Mouse (Mus musculus) C2C12 (cell line): ENCODE data around the gene Rims4. TPM values are rescaled to one million over a fixed set of nuclear protein-coding genes. Genes with fewer than 3 reads are reported as not detected.

ENCODE experiments used
- H3K27me3 ChIP-seq: one replicate; pipeline ENCODE4 v1.6.1; 2011; ENCODE audit not compliant: control insufficient read depth, insufficient read depth, insufficient read length
- H3K36me3 ChIP-seq: one replicate; pipeline ENCODE4 v1.6.1; 2011; ENCODE audit not compliant: control insufficient read depth, insufficient read depth
- H3K4me3 ChIP-seq: one replicate; pipeline ENCODE4 v1.5.1; 2011; ENCODE audit warnings: mild to moderate bottlenecking, control low read depth; ENCODE audit not compliant: poor library complexity, insufficient read depth, severe bottlenecking
- H3K79me2 ChIP-seq: one replicate; pipeline ENCODE4 v1.6.1; 2011; ENCODE audit not compliant: control insufficient read depth, insufficient read depth
- H3K79me3 ChIP-seq: one replicate; pipeline ENCODE4 v1.6.1; 2011; ENCODE audit warnings: low read depth, control low read depth
- H3ac ChIP-seq: one replicate; pipeline ENCODE3; 2011; ENCODE audit warnings: low read depth; ENCODE audit not compliant: control insufficient read depth, insufficient read length
- CEBPB ChIP-seq: IDR thresholded peaks from one replicate; pipeline ENCODE4 v1.6.1; 2011; ENCODE audit warnings: low read depth, mild to moderate bottlenecking, control low read depth, moderate library complexity
- CTCF ChIP-seq: IDR thresholded peaks from one replicate; pipeline ENCODE4 v1.5.1; 2011; ENCODE audit not compliant: control insufficient read depth, insufficient read depth, insufficient read length
- FOSL1 ChIP-seq: IDR thresholded peaks from one replicate; pipeline ENCODE4 v1.8.0; 2011; ENCODE audit warnings: mild to moderate bottlenecking, low read length; ENCODE audit not compliant: poor library complexity, insufficient read depth, severe bottlenecking
- MAX ChIP-seq: IDR thresholded peaks from one replicate; pipeline ENCODE4 v1.6.1; 2011; ENCODE audit warnings: mild to moderate bottlenecking, control low read depth
- MYOD1 ChIP-seq: IDR thresholded peaks from one replicate; pipeline ENCODE4 v1.6.1; 2011; ENCODE audit warnings: low read depth; ENCODE audit not compliant: control insufficient read depth, insufficient read length
- MYOG ChIP-seq: IDR thresholded peaks from one replicate; pipeline ENCODE4 v1.6.1; 2011; ENCODE audit not compliant: control insufficient read depth, insufficient read length; ENCODE audit errors: extremely low read depth
- USF1 ChIP-seq: IDR thresholded peaks from one replicate; pipeline ENCODE4 v1.6.1; 2011; ENCODE audit warnings: low read depth, mild to moderate bottlenecking, control low read depth, moderate library complexity
- polyA plus RNA-seq: library from polyadenylated mRNA; unstranded; fragments of >200 nt; fragmentation: generic; extraction: Trizol; gene quantifications from one replicate; pipeline ENCODE4 v1.2.1, GENCODE M21; 2012; ENCODE audit warnings: missing spikeins

Rims4 gene
- polyA plus RNA-seq, 1 experiment = not detected

DNA sequence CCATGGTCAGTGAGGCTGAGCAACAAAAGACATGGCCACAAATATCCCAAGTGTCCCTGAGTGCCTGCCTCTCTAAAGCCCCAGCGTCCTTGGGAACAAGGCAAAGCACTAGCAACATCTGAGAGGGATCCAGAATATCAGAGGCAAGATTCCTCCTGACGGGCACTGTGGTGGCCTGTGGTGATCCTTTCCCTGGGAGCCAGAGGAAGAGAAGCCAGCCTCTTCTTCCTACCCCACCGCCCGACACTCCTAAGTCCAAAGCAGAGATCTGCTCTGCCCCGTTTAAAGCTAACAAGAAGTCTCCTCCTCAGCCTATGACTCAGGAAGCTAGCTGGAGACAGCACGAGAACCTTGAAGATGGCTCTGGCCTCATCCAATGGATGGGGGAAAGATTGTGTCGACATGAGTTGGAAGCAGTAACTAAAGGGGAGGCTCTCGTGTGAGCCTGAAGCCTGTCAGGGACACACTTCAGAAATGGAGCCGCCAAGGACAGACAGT is 3.1 kb downstream of the Rims4 start:
- H3K27me3 ChIP-seq = peaks cover 93% of the 10 kb centered on the region

DNA sequence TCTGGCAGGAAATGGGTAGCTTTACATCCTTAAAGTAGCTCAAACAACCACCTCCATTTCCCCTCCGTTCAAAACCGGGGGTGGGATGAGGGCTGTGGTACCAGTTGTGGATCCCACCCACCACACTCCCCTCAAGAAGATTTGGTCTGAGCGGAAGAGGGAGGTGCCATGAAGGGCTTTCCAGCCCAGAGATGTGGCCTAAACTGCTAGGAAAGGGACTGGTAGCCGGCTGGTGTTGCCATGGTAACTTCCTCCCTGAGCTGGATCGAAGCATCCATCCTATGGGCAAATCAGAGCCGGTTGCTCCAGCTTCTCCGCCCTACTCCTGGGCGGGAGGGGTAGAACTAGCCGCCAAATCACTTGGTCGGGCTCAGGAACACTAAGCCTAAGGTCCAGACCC is 4.4 kb downstream of the Rims4 start:
- Histone ChIP-seq H3K27me3 (peaks cover 93% of the 10 kb centered on the region), H3K36me3 (no peaks in the 10 kb centered on the region), H3K4me3 (no peak overlapping the region)

More for the DNA sequence above, 3.1 kb downstream of the Rims4 start:
- Histone ChIP-seq H3K79me2 (no peaks in the 10 kb centered on the region), H3K36me3 (no peaks in the 10 kb centered on the region), H3K4me3 (no peak overlapping the region), H3K79me3 (no peaks in the 10 kb centered on the region), H3ac (no peak overlapping the region)
- TF ChIP-seq USF1 = no peak
- no peak for TF ChIP-seq FOSL1

GRCm38 (mm10) chr2:163913704-163914103 is 4.8 kb downstream of the Rims4 start:
- no peak for TF ChIP-seq CEBPB
- no peak for TF ChIP-seq FOSL1
- no peak for TF ChIP-seq CTCF
- no peak for TF ChIP-seq MAX
- no peak for TF ChIP-seq MYOG
- TF ChIP-seq MYOD1 = no peak
- TF ChIP-seq USF1 = no peak
- H3K79me2 ChIP-seq = no peaks in the 10 kb centered on the region
- H3ac ChIP-seq = no peak overlapping the region
- H3K79me3 ChIP-seq = no peaks in the 10 kb centered on the region
- H3K27me3 ChIP-seq = peaks cover 92% of the 10 kb centered on the region
- no peaks in the 10 kb centered on the region for H3K36me3 ChIP-seq
- no peak overlapping the region for H3K4me3 ChIP-seq

More for the DNA sequence above, 4.4 kb downstream of the Rims4 start:
- no peaks in the 10 kb centered on the region for H3K79me3 ChIP-seq
- H3ac ChIP-seq = no peak overlapping the region
- no peaks in the 10 kb centered on the region for H3K79me2 ChIP-seq
- TF ChIP-seq MYOD1 = no peak
- no peak for TF ChIP-seq USF1
- TF ChIP-seq MYOG = no peak
- no peak for TF ChIP-seq CTCF
- no peak for TF ChIP-seq MAX
- TF ChIP-seq FOSL1 = no peak
- no peak for TF ChIP-seq CEBPB

GRCm38 (mm10) chr2:163911826-163912444 is 6.5 kb downstream of the Rims4 start:
- no peak overlapping the region for H3ac ChIP-seq
- no peak for TF ChIP-seq MYOG
- no peak for TF ChIP-seq MAX
- no peak for TF ChIP-seq CEBPB
- no peak for TF ChIP-seq MYOD1
- TF ChIP-seq CTCF = no peak
- TF ChIP-seq USF1 = no peak
- no peak for TF ChIP-seq FOSL1
- no peaks in the 10 kb centered on the region for H3K79me2 ChIP-seq
- H3K4me3 ChIP-seq = no peak overlapping the region
- H3K79me3 ChIP-seq = no peaks in the 10 kb centered on the region
- H3K27me3 ChIP-seq = peaks cover 82% of the 10 kb centered on the region
- no peaks in the 10 kb centered on the region for H3K36me3 ChIP-seq

DNA sequence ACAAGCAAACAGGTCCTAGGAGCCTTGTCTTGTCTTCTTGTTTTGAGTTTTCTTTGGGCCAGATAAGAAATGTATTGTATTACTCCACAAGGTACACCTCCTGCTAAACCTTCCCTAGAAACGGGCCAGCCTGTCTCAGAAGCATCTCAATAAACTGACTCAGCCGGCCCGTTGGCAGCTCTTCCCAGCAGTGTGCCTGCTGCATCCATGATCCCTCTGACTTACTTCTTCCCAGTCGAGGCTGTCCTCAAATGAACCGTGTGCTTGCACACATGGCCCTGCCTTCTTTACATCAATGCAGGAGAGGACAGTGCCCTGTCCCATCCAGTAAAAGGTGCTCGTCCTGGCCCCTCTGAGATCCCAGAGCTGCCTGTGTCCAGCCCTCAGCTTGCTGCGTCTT is 8.9 kb downstream of the Rims4 start:
- H3K36me3 ChIP-seq = no peaks in the 10 kb centered on the region
- no peaks in the 10 kb centered on the region for H3K79me3 ChIP-seq
- H3K27me3 ChIP-seq = peaks cover 76% of the 10 kb centered on the region
- no peak overlapping the region for H3K4me3 ChIP-seq
- H3ac ChIP-seq = no peak overlapping the region
- H3K79me2 ChIP-seq = no peaks in the 10 kb centered on the region
- TF ChIP-seq MAX = no peak
- TF ChIP-seq FOSL1 = no peak
- TF ChIP-seq CEBPB = no peak
- no peak for TF ChIP-seq CTCF
- no peak for TF ChIP-seq MYOG

GRCm38 (mm10) chr2:163907131-163907530 is 11.4 kb downstream of the Rims4 start:
- TF ChIP-seq CTCF (no peak), FOSL1 (no peak), MYOG (no peak)
- Histone ChIP-seq H3K36me3 (no peaks in the 10 kb centered on the region), H3ac (no peak overlapping the region), H3K4me3 (no peak overlapping the region), H3K79me3 (no peaks in the 10 kb centered on the region), H3K79me2 (no peaks in the 10 kb centered on the region), H3K27me3 (peaks cover 72% of the 10 kb centered on the region)
